Mouse (Mus musculus): Measurements from ENCODE around the gene Marco.

Gene Marco

DNA sequence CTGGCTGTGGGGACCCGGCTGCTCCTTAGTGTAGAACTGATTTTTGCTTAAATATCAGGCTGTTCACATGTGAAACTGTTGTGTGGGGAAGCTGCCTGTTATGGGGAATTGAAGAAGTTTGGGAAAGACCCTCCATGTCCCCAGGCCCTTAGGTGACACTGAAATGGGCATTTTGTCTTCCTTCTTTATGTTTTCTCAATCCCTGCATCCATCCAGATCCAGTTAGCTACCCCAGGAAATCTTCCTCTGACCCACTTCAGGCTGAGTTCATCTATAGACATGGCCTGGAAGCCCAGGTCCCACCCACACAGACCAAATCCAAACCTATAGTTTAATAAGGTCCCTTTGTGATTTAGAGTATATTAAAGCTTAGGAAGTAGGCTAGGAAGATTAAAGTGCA lies at the start of gene Marco:
Gene Marco (minus strand): TSS at position 101 of the 400 bp plus-strand sequence.
- no peak for DNase-seq (ENCODE audit: low spot score)

DNA sequence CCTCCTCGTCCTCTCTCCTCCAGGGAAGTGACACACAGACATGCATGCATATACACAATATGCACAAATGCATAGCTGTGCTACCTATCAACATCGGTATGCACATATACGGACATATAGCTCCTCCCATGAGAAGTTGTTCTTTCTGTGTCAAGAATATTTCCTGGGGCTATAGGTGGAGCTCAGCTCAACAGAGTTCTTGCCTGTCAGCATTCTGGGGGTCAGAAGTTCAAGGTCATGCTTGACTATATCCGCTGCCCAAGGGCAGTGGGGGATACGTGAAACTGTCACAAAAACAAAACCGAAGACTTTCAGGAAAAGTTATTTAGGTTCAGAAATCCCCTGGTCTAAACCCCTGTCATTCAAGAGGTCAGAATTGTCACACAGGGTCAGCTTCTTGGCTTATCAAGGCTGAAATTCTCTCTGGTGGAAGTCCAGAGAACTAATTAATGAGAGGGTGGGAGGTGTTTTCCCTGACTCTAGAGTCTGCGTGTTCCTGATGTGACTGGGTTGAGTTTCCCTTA lies 34.7 kb upstream of the Marco start:
- DNase-seq (ENCODE audit: low spot score), result no peak

DNA sequence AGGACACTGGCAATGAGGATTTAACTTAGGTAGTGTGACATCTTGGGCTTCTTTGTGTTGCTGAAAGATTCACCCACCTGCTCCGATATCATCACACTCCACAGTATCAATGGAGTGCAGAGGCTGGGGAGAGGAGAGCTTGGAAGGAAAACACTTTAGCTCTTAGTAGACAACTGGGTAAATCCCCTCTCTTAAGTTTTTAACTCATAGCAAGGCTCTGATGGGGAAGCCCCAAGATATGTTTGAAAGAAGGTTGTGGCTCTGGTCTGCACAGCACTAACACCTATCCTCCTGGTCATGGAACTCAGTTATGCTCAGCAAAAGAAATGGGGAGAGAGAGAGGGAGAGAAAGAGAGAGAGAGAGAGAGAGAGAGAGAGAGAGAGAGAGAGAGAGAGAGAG lies 32.2 kb upstream of the Marco start:
- no peak for DNase-seq (ENCODE audit: low spot score)

DNA sequence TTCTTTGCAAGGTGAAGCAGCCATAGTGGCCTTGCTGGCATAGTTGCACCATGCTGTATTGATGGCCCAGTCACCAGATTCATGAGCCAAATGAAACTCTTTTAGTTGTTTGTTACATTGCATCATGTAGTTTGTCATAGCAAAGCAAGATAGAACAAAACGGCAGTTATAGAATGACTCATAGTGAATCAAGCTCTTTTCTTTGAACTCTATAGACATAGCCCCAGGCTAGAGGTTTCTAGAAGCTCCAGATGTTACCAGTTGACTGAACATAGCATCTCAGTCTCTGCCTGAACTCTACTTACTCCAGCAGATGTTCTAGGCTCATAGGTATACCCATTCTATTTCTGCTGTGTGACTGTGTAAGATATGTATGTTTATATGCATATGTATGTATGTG lies 31.1 kb upstream of the Marco start:
- DNase-seq (ENCODE audit: low spot score), result no peak

DNA sequence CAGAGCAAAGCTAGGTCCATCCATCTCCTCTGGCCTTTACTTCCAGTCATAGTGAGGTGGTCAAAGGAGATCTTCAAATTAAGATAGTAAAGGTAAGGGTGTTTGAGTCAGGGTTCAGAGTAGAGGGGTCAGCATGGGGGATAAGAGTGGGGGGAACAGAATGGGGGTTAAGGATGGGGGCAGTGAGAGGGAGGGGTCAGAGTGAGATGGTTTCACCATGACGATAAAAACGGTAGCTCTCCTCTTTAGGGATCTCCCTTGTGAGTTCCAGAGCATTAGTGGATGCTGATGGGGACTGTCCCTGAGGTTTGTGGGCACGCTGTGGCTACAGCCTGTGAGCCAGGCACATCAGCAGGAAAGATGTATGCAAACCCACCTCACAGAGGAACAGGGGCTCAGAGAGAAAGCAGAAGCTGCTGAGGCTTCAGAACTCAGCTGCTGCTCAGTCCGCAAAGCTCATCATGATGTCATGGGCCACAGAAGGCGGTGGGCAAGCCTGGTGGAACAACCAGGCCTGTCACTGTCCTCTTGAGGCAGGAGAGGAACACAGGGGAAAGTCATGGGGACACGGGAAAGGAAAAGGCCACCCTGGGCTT lies 27.6 kb upstream of the Marco start:
- DNase-seq (ENCODE audit: low spot score), result no peak

DNA sequence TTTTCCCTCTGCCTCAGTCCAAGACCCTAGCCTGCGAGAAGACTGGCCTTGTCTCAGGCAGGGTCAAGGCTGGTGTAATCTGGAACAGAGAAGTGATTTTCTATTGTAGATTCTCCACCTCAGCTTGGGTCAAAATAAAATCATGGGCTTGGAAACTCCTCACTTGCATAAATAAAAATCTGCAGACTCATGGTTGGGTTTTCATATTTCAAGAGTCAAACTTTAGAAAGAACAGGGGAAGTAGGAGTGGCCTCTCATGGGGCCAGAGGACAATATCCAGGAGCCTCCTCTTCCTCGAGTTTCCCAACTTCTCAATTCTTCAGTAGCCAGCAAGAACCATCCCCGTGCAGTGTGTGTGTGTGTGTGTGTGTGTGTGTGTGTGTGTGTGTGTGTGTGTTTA lies 26.9 kb upstream of the Marco start:
- no peak for DNase-seq (ENCODE audit: low spot score)

DNA sequence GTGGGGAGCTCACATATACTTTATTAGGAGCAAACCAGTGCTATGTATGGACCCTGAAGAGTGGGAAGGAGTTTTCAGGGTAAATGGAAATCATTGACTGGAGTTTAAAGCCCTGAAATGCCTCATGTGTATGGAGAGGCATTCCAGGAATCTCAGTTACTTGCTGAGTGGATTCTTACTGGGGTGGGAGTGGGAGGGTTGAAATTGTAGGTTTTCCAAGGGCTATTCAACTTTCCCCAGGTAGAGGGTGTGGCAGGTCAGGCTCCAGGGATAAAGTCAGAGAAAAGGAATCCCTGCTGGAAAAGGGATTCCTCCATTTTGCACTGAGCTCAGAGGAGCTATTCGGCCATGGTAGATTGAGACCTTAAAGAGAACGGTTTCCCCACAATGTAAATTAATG lies 25.1 kb upstream of the Marco start:
- DNase-seq (ENCODE audit: low spot score), result no peak

DNA sequence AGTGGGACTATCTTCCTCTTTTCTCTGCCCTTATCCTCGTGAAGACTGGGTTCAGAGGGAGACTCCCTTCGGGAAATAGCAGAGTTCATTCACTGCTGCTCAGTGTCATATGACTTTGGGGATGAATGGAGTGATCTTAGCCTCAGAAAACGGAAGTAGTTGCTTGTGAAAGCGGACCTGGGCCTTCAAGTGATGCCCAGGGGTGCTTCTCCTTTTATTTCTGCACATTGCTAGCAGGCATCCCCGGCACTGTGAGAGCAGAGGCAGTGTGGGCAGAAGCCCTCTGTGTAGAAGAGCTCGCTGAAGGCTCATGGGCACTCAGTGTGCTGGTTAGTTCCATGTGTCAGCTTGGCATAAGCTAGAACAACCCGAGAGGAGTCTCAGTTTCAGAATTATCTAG lies 12.8 kb upstream of the Marco start:
- no peak for DNase-seq (ENCODE audit: low spot score)

DNA sequence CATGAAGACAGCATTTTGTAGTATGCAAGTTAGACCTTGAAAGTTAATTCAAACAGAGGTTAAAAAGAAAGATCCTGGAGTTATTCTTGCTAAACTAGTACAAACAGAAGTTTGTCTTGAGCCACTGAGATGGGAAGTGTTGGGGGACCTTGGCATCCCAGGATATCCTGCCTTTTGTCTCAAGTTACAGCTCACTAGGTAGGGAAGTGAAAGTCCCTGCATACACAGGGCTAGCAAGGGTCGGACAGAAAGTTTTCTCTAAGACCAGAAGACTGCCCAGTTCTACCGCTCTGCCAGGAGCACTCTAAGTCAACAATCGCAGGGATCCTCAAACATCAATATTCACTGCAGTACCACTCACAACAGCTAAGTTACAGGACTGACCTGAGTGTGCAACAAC lies 5.5 kb upstream of the Marco start:
- no peak for DNase-seq (ENCODE audit: low spot score)

DNA sequence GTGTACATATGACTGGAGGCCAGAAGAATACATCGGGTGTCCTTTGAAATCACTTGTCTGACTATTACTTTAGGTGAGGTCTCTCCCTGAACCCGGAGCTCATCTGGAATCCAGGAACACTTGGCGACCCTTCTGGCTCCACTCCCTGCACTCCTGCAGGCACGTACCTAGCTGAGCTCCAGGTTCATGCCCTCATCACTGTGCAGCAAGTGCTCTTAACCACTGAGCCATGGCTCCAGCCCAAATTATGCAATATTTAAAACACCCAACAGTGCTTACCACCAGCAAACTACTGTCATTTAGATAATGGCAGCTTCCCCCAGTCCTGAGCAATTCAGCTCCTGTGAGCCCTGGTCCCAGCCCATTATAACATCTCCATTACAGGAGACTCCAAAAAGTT lies 4.2 kb upstream of the Marco start:
- DNase-seq (ENCODE audit: low spot score), result no peak

DNA sequence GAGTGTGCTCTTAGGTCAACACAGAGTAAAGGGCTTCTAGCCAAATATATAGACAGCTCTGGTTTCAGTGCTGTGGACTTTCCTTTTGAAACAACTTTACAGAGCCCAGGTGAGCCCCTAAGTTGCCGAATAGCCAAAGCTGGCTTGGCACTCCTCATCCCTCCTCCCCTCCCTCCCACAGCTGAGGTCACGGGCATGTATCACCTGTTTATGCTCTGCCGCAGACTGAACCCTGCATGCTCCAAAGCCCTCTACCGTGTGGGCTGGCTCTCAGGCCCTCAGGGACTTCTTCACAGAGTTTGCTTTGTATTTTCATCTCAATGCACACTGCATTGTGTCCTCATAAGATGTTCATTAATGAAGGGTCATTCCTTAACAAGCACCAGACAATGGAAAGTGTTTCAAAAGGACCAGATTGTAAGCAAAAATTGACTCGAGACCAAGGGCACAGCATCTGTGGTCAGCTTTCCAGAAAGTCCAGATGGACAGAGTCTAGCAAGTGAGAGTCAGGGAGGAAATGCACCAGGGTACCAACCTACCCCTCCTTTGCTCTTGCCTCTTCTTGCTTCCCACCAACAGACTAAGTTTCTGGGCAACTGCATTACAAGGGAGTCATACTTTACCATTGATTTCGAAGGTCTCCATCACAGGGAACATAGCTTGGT lies 646 bp downstream of the Marco start:
- DNase-seq (ENCODE audit: low spot score), result no peak

DNA sequence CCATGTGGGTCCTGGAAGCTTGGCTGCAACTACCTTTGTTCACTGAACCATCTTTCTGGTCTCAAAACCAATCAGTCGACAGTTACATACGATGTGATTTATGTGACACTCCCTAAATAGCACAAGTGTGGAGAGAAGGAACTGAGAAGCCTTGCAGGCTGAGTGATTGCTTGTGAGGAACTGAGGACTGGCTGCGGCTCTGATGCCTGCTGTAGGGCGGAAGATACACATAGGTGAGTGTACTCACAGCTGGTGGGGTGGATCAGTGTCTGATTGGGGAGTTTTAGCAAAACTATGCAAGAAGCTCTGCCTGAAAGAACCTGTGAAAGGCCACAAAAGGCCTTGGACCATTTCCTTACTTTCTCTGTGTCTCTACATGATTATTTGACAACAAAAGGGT lies 3.3 kb downstream of the Marco start:
- DNase-seq (ENCODE audit: low spot score), result no peak

DNA sequence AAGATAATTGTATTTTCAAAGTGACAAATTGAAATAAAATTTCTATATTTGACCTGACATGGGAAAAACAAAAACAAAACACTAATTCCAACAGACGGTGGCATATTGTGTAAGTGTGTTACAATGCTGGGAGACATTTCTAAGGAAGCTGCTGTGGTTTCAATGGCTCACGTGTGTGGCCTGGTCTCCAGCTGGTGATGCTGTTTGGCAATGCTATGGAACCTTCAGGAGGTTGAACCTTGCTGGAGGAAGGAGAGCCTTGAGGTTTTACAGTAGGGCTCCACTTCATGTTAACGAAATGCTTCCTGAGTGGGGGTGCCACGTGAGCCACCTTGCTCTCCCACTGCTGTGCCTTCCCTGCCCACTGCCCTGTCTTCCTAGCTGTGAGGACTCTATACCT lies 6.8 kb downstream of the Marco start:
- DNase-seq (ENCODE audit: low spot score), result no peak

DNA sequence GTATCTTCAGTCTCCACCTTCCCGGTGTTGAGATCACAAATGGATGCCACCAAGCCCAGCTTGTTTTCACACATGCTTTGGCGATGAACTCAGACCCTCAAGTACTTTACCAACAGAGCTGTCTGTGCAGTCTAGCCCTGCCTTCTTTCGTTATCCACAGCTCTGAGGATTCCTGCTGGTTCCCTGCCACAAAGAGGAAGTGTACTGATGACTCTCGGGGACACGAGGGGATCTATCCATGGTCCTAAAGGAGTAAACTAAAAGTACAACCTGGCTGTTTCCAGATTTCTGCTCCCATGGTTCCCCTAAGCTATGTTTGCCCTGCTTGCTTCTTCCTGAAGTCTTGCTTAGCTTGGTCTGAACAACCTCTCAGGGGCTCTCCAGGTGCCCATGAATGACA lies 23.9 kb downstream of the Marco start:
- peak; percentile 43 for DNase-seq (ENCODE audit: low spot score)

DNA sequence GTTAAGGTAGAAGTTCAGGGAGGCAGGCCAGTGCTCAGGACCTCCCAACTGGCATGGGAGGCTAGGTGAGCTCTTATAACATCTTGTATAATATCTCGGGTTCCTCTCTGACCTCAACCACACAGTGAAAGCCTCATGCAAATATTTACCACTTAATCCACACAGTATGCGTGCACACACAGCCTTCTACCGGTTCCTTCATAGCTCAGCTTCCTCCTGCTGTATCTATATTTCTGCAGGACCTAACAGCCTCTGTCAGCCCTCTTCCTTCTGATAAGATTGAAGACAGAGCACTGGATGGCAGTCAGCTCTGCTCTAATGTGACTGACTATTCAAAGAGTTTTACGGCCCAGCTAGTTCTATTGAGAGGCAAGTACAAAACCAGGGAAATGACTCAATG lies 30.0 kb downstream of the Marco start:
- no peak for DNase-seq (ENCODE audit: low spot score)

DNA sequence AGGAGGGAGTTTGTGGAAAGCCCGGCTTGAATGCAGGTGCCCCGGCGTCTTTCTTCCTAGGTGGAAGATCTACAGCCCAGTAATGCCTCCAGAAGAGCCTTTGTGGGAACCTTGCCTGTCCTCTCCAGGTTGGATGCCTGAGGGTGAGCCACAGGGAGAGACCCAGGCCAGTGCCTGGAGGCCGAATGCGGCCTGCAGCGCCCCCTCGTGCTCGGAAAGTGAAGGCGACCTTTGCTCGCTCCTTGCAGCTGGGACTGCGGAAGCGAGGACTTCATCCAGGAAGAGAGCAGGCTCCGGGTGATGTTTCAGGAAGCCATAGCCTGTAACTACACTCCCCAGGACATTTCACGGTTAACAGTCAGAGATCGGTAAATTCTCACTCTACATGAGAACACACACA lies 35.9 kb downstream of the Marco start:
- DNase-seq (ENCODE audit: low spot score), result peak; percentile 82

DNA sequence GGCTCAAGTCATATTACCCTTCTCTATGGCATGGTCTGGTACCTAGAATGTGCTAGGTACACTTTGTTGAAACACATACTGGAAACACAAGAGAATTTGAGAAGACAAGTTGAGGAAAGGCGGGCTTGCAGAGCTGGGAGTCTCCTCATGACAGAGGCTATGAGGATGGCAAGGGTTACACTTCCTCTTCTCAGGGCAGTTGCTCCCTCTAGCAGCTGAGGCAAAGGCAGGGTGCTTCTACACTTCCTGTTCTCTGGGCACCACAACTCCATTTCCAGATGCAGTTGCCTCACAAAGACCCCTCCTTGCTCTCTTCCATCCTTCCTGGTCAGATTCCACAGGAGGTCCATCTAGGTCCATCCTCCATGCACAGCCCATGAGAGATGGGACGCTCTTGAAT lies 37.5 kb downstream of the Marco start:
- no peak for DNase-seq (ENCODE audit: low spot score)

DNA sequence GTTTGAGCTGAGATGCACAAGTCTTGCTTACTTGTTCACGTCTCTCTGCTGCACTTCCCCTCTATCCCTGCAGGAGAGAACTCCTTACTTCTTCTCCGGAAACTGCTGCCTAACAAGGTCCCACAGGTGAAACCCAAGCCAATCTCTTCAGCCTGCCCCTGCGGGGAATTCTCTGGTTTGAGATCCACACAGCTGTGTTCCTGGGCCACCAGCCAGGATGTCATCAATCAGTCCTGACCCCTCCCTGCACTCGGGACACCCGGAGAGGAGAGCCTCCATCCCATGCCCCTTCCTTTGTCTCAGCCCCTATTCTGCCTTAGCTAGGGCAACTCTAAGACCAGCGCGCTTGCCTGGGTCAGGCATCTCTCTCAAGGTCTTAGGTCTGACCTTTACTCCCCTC lies 38.1 kb downstream of the Marco start:
- DNase-seq (ENCODE audit: low spot score), result peak; percentile 46

DNA sequence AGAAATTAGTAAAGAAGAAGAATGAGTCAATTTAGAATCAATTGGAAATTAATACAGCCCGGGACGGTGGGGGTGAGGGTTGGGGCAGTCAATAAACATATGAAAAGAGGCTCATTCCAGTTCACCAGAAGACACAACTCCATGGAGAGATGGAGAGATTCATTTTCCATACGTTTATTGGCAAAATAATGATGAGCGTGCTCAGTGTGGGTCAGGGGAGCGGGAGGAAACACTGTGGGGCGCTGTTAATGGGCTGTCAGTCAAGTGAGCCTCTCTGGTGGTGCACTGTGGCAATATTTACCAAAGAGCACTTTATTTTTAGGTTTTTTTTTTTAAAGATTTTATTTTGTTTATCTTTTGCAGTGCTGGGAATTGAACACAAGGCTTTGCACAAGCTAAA lies 45.8 kb downstream of the Marco start:
- no peak for DNase-seq (ENCODE audit: low spot score)

DNA sequence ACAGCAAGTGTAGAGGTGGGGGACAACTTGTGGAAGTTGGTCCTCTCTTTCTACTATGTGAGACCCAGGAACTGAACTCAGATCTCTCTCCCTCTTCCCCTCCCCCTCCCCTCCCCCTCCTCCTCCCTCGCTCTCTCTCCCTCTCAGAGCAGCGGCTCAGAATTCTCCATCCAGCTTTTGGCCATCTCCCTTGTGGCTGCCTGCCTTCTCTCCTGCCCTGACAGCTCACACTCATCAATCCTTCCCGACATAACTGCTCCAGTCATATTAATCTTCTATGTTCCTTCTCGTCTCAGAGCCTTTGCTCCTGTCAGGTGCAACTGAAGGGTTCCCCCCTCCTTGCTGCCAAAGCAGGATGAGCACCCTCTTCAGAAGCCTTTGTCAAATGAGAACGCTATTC lies 46.3 kb downstream of the Marco start:
- DNase-seq (ENCODE audit: low spot score), result no peak

DNA sequence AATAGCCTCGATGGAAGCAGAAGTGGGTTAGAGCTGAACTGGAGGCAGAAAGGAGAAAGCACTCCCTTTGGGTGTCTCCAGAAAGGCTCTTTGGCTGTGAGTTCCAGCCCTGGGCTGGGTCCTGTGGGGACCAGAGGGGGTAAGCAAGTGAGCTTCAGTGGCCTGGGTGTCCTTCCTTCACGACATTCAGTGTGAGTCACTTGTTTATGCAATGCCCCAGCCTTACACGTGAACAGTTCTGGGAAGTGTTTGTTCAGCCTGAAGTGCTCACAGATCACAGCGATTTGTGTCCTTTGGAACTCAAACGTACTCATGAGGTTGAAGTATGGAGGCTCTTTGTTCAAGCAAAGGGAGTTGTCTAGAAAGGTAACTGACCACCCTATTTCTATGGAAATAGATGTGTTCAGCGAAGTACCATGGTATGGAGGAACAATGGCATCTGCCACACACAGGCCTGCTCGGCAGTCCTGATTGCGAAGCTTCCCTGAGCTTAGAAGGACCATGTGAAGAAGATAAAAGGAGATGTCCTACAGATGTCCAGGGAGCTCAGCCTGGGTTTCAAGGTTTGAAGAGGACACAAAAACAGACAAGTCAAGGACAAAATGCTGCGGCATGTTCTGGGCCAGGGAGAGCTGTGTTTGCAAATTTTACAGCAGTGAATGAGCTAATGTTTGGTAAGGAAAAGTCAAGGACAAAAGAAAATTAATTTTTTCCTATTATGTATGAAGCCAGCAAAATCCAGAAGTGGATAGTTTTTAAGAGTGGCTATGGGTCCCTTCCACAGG lies 53.1 kb downstream of the Marco start:
- no peak for DNase-seq (ENCODE audit: low spot score)

DNA sequence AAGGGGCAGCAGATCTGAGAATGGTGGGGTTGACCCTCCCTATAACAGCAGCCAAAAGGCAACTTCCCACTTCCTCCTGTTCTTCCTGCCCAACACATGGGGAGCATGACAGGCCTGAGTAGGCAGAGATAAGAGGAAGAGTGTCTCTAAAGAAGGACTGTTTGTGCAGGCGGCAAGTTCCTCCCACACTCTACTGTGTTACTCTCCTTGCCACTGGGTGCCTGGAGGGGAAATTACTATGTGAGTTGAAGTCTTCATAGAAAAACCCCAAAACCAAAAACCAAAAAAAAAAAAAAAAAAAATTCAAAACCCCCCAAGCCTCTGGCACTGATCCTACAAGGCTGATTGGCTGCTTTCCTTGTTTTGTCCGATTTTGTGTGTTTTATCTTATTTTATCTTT lies 55.2 kb downstream of the Marco start:
- no peak for DNase-seq (ENCODE audit: low spot score)

DNA sequence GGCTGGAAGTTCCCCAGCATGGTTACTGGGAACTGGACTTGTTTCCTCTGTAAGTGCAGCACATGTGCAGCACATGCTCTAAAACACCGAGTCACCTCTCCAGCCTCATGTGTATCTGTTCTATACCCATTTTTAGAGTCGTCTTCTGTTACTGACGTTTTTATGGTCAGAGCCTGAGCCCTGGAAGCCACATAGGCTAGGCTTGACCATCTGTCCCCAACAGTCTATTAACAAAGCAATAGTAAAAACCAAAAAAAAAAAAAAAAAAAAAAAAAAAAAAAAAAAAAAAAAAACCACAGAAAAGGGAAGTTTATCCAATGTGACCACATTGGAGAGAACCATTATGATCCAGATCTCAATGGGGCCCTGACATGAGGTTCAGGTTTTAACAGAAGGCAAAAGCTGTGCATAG lies 61.6 kb downstream of the Marco start:
- no peak for DNase-seq (ENCODE audit: low spot score)

Data from embryo, embryonic 10 days (tissue).